Mouse (Mus musculus): ENCODE results near the gene Mup21. TPM values are rescaled to one million over a fixed set of nuclear protein-coding genes. Genes with fewer than 3 reads are reported as not detected.

Mup21 gene
- polyA plus RNA-seq, 1 experiment from 2014 or later = not detected

Other genes starting within 250 kb of the Mup21 start
- gene Mup20, start 96.7 kb downstream of the Mup21 start, polyA plus RNA-seq (2015; fragmentation: Nextera tagmentation; extraction: Ambion mirVana) = 0.14 TPM in 1 of 2 replicates, not detected in the other
- not detected in 2 replicates for gene Mup3, start 63.5 kb downstream of the Mup21 start, polyA plus RNA-seq (2015; fragmentation: Nextera tagmentation; extraction: Ambion mirVana)
- gene Zfp37, start 80.2 kb upstream of the Mup21 start, polyA plus RNA-seq (2015; fragmentation: Nextera tagmentation; extraction: Ambion mirVana) = 0.47 and 0.64 TPM in 2 replicates
- 9.7 and 10.7 TPM in 2 replicates for gene Slc31a2, start 111.7 kb upstream of the Mup21 start, polyA plus RNA-seq (2015; fragmentation: Nextera tagmentation; extraction: Ambion mirVana)
- gene Fkbp15, start 209.7 kb upstream of the Mup21 start, polyA plus RNA-seq (2015; fragmentation: Nextera tagmentation; extraction: Ambion mirVana) = 14.5 and 15.9 TPM in 2 replicates
- gene Slc31a1, start 209.9 kb upstream of the Mup21 start, polyA plus RNA-seq (2015; fragmentation: Nextera tagmentation; extraction: Ambion mirVana) = 60.4 and 63.7 TPM in 2 replicates